Mouse (Mus musculus): Measurements from ENCODE around the gene Olfr651.
A peak's percentile ranks its signal among the peaks of the same experiment; 100 is the strongest.

DNA sequence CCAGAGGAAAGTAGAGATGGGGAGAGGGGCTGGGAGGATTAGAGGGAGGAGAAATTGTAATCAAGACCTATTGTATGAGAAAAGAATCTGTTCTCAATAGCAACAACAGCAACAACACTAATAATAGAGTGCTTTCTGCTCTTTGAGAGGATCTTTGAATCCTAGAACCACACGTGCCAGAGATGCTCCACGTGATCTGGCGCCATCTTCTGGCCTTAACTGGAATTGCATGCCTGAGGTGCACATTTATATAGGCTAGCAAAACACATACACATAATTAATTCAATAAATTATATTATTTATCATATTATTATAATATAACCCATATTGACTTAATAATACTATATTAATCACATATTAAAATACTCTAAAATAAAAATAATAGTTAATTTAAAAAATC is 53.2 kb downstream of the Olfr651 start:
- TF ChIP-seq CTCF (IDR thresholded peaks at IDR 0.05; ENCODE audit: control insufficient read depth, insufficient read depth, insufficient read length), result no peak
- TF ChIP-seq MAX (IDR thresholded peaks at IDR 0.05), result no peak
- TF ChIP-seq MYOD1 (IDR thresholded peaks at IDR 0.05; ENCODE audit: control insufficient read depth, insufficient read length, low read depth), result no peak
- TF ChIP-seq MYOG (IDR thresholded peaks at IDR 0.05; ENCODE audit: control insufficient read depth, extremely low read depth, insufficient read length), result no peak
- TF ChIP-seq USF1 (IDR thresholded peaks at IDR 0.05; ENCODE audit: low read depth), result peak; percentile 4
- no peak for TF ChIP-seq CEBPB (IDR thresholded peaks at IDR 0.05; ENCODE audit: low read depth)

All from C2C12 (cell line).